Mouse (Mus musculus) T-helper 2 cell (primary cell): ENCODE results near the gene Mroh2a.

Experiments used
- in situ Hi-C: fragments of 300-600 bp; cut with MboI, MseI; formaldehyde crosslinking; loops from one replicate; pipeline ENCODE4 v1.15.1; 2025; ENCODE audit warnings: high pct_unique_total_duplicates

Mroh2a gene

DNA sequence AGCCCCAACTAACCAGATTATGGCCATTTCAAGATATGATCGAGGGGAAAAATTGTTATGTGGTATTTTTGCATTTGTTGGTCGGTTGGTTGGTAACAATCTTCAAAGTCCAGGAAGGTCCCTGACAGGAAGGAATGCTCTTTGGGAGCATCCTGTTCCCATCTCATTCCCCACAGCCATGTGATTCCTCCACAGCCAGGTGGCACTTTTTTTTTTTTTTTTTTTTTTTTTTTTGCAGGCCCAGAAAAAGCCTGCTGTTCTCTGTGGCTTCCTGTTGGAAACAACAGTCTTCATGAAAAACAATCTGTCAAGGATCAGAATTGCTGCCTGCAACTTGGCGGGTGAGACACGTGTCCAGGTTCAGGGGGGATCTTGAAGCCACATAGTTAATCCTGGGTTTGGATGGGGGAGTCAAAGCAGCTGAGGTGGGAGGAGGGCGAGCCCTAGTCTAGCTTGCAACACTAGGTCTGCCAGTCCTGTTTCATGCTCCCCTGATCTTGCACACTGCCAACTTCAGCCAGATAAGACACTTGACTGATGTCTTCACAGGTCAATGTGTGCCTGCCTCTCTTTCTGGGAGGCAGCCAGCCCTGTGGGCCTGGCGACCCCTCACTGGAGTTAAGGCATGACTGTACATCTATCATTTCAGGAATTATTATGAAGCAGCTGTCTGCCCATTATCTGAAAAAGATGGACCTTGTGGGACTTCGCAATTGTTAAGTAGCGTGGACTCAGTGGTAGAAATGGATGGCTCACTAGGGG, 32.3 kb downstream of the Mroh2a start:
- in situ Hi-C loops, result no loop called here

DNA sequence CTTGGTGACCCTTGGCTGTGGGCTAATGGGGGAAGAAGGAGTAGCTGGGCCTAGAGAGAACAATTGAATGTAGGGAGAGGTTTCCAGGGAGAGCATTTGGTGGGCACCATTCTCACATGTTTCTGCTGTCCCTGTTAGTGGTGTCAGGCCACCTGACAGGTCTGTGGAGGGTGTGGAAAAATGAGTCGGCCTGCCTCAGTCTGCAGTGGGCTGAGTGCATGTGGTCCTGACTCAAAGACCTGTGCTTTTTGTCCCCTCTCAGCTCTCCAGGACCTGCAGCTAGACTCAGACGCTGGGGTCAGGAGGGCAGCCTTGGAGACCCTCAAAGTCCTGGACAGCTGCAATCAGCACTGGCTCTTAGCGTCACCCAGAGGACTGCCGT, 32.8 kb downstream of the Mroh2a start:
- in situ Hi-C loops, result loop anchor here (10.0 kb wide), 1 partner anchor 705 kb away; no protein-coding TSS in a partner anchor

DNA sequence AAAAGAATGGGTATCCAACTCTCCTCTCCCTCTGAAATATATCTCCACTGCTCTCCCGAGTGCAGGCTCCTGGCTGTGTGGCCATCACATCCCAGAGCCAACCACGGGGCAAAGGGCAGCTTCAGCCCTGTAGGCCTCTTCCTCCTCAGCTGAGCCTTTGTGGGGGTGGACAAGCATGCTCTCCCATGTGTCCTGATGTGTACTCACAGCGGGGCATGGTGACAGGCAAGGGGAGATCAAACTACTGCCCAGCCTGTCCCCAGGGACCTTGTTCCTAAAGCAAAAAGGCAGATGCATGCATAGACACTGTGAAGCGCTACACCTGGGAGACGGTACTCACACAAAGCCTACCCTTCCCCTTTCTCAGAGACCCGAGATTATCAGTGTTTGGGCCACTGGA, 33.3 kb downstream of the Mroh2a start:
- in situ Hi-C loops, result loop anchor here (10.0 kb wide), 1 partner anchor 705 kb away; no protein-coding TSS in a partner anchor

DNA sequence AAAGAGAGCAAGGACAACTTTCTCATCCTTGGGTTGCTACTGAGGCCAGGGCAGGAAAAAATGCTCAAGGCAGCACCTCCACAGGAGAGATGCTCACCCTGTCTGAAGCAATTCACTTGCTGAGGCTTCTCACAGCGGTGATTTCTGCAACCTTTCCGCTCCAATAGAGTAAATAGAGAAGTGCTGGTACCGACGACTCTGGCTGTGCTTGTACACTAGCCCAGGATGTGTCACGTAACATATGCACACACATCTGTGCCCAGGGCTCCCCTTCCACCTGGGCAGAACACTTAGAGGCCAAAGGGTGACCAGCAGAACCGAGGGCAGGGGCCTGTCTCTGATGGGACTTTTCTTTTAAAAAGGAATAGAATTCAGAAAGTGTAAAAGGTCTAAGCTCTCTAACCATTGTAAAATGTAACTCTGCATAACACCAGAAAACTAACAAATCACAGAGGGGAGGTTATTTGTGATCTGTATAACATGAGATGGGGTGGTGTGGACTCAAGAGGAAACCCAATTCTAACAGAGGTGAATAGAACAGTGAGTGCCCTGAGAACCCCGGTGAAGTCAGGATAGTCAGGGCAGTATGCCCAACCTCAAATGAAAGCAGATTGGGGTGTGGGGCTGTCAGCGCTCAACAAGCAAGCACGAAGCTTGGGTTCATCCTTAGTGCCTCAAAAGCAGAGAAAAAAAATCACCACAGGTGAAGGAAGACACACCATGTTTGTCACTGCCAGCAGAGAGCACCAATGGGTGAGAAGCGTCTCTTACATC, 34.0 kb downstream of the Mroh2a start:
- in situ Hi-C loops, result loop anchor here (10.0 kb wide), 1 partner anchor 706 kb away; no protein-coding TSS in a partner anchor

DNA sequence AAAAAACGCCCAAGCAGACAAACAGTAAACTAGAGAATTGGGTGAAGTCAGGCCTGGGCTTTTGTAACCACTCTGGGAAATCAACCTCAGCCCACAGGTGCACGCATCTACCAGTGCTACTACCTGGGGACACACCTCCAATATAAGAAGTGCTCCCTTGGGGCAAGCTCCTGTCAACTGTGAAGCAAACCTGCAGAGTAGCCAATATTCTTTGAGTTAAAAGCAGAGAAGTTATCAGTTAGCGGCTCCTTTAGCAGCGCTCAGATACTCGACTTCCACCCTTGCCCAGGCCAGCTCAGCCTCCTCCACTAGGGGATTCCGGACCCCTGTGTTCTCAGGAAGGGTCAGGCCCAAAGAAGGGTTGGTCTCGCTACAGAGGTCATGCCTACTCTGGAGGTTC, 34.9 kb downstream of the Mroh2a start:
- in situ Hi-C loops, result loop anchor here (10.0 kb wide), 1 partner anchor 707 kb away; no protein-coding TSS in a partner anchor

DNA sequence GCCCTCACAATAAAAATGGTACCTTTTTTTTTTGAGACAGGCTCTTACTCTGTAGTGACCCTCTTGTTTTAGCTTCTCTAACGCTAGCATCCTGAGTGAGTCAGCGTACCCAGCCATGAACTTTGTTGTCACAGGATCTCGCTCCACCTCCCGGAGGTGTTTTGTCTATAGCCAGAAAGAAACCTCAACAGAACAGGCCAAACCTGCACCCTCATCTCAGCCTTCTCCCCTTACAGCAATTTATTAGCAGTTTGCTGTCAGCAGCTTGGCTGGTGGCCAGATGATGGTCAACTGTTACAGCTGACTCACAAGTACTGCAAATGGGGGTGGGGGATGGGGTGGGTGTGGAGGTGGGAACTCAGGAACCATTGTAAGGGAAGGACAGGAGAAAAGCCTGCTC, 35.5 kb downstream of the Mroh2a start:
- in situ Hi-C loops, result loop anchor here (10.0 kb wide), 1 partner anchor 707 kb away; no protein-coding TSS in a partner anchor

DNA sequence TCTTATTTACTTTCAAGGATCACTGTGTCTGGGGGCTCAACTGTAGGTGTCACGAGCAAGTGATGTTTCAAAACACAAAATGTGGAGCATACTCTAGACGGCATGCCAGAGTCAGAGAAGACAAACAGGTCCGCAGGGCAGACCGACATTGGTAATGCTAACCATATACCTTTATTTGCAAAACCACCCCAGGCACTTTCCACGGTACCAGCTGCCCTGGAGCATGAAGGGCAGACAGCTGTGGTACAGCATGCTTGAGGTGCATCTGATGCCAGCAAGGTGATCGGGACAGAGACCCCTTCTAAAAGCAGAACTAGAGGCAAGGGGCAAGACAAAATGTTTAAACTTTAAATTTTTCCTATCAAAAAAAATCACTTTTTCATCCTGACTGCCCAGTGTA, 36.2 kb downstream of the Mroh2a start:
- in situ Hi-C loops, result loop anchor here (10.0 kb wide), 1 partner anchor 708 kb away; no protein-coding TSS in a partner anchor

DNA sequence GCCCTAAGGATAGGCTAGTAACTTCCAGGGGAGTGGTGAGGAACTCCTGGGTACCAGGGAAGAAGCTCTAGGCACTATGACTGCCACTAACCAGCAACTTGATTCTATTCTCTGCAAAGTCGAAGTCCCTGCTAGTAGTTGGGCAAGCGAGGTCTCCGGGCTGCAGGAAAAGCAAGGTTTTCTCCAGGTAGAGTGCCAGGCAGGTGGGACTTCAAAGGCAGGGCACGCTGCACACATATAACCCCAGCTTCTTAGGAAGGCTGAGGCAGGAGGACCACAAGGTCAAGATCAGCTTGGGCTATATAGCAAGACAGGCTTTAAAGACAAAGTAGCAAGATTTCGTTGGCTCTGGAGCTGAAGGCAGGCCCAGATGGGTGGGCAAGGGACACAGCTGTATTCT, 37.0 kb downstream of the Mroh2a start:
- in situ Hi-C loops, result loop anchor here (10.0 kb wide), 1 partner anchor 709 kb away; no protein-coding TSS in a partner anchor

DNA sequence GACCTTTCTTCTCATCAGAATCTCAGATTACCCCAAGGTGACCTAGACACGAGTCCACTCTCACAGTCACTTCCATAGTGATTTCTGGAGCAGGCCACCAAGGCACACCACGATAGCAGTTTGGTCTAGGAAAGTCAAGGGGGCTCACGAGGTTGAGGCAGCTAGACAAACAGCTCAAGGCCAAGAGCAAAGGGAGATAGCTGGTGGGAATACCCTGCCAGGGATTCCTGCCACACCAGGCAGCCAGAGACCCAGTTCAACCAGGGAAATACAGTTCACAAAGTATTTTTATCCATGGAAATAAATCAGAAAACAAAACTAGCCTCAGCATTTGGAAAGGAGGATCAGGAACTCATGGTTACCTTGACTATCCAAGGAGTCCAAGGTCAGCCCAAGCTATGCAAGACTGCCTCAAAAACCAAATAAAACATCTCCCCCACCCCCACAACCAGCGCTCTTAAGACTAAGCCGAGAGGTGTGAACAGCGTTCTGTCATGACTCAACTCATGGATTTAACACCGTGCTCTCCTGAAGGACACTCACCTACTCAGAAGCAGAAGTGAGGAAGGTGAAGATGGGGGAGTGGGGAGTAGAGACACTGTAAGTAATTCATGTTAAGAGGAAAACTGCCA, 37.6 kb downstream of the Mroh2a start:
- in situ Hi-C loops, result loop anchor here (10.0 kb wide), 1 partner anchor 710 kb away; no protein-coding TSS in a partner anchor

DNA sequence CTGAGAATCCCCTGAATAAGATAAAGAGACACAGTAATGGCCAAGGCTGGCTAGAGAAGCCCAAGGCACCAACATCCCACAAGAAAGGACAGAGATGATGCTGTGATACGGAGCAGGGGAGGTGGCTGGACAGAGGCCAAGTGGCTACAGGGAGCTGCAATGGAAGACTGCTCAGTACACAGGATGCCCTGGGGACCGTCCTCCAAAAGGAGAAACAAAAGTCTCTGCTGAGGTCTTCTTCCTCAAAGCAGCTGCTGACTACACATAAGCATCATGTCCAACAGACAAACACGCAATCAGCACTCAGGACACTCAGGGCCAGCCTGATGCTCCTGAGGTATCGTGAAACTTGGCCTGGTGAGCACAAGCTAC, 38.1 kb downstream of the Mroh2a start:
- in situ Hi-C loops, result loop anchor here (10.0 kb wide), 1 partner anchor 710 kb away; no protein-coding TSS in a partner anchor

DNA sequence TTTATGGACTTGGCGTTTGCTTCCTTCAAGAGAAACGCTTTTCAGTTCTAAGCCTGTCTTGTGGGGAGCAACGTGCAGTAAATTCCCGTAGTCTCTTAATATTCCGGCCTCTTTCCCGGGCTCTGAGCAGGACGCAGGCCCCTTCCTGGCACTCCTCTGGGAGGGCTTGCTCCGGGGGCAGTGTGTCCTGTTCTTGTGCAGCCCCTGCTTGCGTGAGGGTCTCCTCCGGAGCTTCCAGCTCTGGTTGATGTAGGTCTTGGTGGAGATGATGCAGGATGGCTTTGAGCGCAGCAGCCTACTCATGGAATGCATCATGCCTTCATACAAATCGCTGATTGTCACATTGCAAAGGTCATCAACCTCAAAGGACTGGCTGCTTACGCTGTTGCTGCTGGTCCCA, 39.3 kb downstream of the Mroh2a start:
- in situ Hi-C loops, result loop anchor here (10.0 kb wide), 1 partner anchor 711 kb away; no protein-coding TSS in a partner anchor

DNA sequence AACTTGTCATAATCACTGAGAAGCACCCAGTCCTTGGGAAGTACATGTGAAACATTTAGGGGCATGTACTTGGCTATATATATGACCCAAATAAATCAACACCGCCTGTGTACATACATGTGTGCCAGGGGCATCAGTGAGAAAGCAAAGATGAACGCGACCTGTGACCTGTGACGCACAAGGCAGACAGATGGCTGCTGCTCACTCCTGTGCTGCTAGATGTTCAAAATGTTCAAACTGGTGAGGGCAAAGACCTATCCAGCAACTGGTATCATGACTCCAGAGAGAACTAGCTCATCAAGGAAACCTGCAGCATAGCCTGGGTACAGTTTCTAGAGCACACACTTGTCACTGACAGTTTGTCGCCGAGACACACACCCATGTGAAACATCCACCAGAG, 40.7 kb downstream of the Mroh2a start:
- in situ Hi-C loops, result loop anchor here (10.0 kb wide), 1 partner anchor 713 kb away; no protein-coding TSS in a partner anchor

DNA sequence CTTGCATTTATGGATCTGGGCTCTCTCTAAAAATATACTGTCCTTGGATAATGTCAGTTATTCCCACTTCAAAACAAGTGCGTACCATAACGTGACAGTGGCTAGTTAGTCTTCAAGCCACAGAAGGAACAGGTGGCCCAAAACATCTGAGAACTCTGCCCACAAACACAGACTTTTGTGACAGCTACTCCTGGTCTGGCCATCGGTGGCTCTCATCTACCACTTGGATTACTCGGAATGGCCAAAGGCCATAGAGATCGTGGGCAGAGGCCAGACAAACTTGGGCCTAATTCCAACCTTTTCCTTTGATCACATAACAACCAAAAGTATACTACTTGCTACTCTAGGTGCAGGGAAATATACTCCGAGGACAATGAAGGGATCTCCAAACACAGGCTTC, 41.3 kb downstream of the Mroh2a start:
- in situ Hi-C loops, result loop anchor here (10.0 kb wide), 1 partner anchor 713 kb away; no protein-coding TSS in a partner anchor

DNA sequence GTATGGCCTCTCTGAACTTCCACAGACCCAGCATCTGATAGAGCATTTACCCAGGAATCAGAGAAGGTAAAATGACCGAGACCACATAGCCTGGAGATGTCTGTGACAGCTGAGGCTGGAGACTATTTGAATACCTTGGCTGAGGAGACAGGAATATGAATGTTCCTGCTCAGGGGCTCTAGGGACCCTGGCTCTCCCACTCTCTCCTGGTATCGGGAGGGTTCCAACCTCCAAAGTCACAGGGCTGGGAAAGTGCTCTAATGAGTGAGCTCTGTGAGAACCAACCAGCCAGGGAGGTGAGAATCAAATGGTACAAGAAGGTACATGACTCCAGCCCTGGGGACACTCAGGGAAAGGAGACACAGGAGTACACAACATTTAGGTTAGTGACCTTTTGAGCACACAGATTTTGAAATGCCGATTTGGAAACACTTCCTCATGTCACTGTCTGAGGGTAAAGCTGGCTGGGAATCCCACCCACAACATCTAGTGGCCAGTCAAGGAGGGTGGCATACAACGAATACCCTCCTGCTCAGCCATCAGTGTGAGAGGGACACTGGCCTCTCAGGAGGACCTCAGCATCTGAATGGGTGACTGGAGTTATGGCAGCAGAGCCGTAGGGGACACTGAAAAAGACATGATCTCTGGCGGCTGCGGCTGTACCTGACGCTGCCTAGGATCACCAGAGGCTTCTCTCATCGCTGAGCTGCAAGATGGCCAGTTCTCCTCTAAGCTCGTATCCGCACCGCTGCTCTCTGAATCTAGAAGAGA, 42.9 kb downstream of the Mroh2a start:
- in situ Hi-C loops, result loop anchor here (10.0 kb wide), 1 partner anchor 715 kb away; no protein-coding TSS in a partner anchor

DNA sequence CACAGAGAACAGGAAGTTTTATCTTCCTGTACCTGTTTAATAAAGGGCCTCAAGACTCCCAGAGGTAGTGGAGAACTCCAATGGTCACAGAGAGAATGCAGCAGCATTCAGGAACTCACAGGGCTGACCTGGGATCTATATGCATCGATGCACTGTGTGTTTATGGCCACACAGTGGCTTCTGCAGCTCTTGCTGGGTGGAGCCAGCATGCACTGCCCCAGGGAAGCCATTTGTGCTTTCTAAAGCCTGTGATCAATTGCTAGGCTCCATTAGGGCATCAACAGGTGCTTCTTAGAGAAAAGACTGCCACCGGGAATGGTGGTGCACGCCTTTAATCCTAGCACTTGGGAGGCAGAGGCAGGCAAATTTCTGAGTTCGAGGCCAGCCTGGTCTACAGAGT, 46.1 kb downstream of the Mroh2a start:
- in situ Hi-C loops, result no loop called here

DNA sequence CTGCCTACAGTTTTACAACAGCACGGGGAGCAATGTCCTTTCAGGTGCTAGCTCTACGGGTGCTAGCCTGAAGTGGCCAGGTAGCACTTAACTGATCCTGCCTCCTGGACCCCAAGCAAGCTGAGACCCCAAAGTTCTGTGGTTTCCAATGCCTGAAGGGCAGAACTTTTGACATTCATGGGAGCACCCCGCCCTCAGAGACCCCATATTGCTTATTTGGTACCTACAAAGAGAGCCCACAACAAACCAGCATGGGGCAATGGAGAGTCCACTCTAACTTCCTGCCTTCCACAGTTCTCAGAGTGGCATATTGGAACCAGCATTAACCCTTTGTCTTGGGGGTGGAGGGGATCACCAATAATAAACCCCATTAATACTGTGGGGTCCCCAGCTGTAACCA, 46.5 kb downstream of the Mroh2a start:
- in situ Hi-C loops, result no loop called here

DNA sequence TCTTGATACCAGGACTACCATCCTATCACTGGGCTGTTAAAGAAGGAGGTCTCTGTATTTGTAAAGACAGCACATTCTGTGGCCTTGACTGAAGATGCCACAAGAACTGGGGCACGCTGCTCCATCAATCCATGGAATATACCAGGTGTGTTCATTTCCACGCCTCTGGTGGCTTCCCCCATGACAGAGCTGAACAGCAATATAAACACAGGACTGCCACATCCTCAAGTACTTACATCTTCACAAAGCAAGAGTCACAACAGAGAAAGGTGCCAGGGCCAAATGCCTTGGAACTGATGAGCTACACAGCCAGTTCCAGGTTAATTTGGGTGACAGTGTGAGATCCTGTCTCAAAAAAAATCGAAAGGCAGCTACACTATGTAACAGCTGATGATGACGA, 47.0 kb downstream of the Mroh2a start:
- in situ Hi-C loops, result no loop called here

DNA sequence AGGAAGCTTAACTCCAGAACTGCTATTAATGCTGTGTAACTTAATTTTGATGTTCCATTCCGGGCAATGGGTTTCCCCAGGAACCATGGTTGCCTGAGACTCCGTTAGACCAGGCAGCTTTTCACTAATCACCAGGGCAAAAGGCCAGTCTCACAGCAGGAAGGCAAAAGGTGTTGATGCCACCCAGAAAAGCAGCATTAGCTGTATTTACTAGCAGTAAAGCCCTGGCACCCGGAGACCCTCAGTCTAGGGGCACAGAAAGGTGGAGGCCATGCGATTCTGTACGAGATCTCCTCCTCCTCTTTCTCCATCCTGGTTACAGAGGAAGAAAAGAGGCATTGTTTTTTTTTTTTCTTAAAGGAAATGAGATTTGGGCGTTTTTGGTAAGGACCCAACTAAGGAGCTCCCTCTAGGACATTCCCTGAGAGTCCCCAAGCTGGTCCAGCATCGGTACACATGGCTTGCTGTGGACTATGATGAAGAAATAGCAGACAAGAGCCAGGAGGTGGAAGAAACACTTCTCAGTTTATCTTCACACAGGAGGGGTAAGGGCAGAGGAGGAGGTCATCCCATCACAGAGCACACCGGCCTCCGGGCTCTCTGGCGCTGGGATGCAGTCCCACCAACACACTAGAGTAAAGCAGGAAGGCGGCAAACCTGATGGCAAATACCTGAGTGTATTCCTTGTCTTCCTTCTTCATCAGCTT, 47.7 kb downstream of the Mroh2a start:
- in situ Hi-C loops, result no loop called here

DNA sequence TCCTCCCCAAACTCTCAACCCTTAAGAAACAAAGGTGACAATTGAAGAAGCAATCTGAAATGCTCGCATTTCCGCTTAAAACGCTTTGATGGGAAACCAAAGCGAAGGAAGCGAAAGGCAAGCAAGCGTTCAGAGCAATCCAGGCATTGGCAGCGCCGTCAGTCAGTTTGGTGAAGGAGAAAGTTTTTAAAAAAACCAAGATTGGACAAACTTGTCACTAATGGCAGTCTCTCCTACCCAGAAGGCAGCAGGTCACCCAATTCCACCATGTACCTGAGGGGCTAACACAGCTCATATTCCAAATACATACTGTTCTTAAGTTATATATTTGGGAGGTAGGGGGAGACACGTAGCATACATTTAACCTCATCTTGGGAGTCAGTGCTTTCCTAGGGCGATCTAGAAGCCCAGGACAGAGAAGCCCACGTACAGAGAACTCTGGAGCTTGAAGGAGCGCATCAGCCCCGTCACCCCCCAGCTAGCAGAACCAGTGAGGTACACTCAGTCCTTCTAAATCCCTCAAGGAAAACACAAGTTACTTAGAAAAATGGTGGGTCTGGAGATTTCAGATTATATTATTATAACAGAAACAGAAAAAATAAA, 48.4 kb downstream of the Mroh2a start:
- in situ Hi-C loops, result no loop called here
